Mouse (Mus musculus): Measurements from ENCODE around the gene Atpaf1. TPM values are rescaled to one million over a fixed set of nuclear protein-coding genes. Genes with fewer than 3 reads are reported as not detected.

Atpaf1 gene
- polyA plus RNA-seq, 1 experiment: 60.6 TPM

DNA sequence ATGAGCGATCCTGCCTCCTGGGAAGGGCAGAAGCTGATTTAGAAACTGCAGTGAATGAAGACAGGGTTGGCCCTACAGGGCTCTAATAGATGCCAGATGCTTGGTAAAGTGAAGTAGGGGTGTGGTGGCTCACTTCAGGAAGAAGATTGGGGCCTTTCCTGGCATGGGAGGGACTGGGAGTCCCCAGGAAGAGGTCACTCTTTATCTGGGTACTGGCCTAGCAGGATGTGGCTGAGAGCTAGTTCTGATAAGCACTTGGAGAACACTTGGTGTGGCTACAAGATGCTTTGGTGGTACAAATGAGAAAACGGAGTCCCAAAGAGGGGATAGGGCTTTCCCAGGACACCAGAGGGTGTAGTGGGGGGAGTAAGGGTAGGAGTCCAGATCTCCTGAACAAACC lies 39.6 kb downstream of the Atpaf1 start:
- peak overlapping the region; percentile 92 for H3K27ac ChIP-seq (ENCODE audit: insufficient read depth, low read depth, low read length)
- no peaks in the 10 kb centered on the region for H3K27me3 ChIP-seq (ENCODE audit: control insufficient read depth, insufficient read depth, low read length)
- H3K36me3 ChIP-seq (ENCODE audit: control insufficient read depth, insufficient read depth, low read length): no peaks in the 10 kb centered on the region
- WGBS: 81% methylated on average over 2 of the region's 2 CpGs
- TF ChIP-seq CTCF (IDR thresholded peaks at IDR 0.05; ENCODE audit: extremely low read depth, insufficient read length, insufficient replicate concordance, low read depth, low read length) (no peak), POLR2A (IDR thresholded peaks at IDR 0.05; ENCODE audit: low read depth, low read length) (no peak)
- H3K4me1 ChIP-seq (ENCODE audit: control insufficient read depth, insufficient read depth, insufficient read length, low read length): peaks cover 30% of the 10 kb centered on the region; the same call in 1 of the 2 replicates
- H3K4me3 ChIP-seq (ENCODE audit: low read depth, low read length): no peak overlapping the region

DNA sequence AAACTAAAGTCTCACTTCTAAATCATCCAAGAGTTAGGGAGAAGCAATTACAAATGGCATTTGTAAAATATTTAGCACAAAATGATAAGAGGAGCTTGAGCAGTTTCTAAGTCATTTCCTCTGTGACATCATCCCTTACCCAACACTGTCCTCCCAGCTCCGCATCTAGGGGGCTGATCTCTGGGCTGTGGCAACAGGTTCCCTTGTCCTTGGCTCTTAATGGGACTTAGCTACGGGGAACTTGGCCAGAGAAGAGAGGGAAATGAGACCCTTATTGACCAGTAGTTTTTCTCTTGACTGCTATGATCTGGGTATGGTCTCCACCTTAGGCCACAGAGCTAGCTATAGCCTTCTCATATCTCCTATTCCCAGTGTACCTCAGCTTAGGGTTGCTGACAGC lies 40.7 kb downstream of the Atpaf1 start:
- H3K27me3 ChIP-seq (ENCODE audit: control insufficient read depth, insufficient read depth, low read length): no peaks in the 10 kb centered on the region
- H3K36me3 ChIP-seq (ENCODE audit: control insufficient read depth, insufficient read depth, low read length): no peaks in the 10 kb centered on the region
- H3K4me1 ChIP-seq (ENCODE audit: control insufficient read depth, insufficient read depth, insufficient read length, low read length): peaks cover 41% of the 10 kb centered on the region; the same call in 1 of the 2 replicates
- TF ChIP-seq CTCF (IDR thresholded peaks at IDR 0.05; ENCODE audit: extremely low read depth, insufficient read length, insufficient replicate concordance, low read depth, low read length) (no peak), POLR2A (IDR thresholded peaks at IDR 0.05; ENCODE audit: low read depth, low read length) (no peak)
- no peak overlapping the region for H3K27ac ChIP-seq (ENCODE audit: insufficient read depth, low read depth, low read length)
- 88% methylated on average over 2 of the region's 2 CpGs for WGBS
- H3K4me3 ChIP-seq (ENCODE audit: low read depth, low read length): no peak overlapping the region

DNA sequence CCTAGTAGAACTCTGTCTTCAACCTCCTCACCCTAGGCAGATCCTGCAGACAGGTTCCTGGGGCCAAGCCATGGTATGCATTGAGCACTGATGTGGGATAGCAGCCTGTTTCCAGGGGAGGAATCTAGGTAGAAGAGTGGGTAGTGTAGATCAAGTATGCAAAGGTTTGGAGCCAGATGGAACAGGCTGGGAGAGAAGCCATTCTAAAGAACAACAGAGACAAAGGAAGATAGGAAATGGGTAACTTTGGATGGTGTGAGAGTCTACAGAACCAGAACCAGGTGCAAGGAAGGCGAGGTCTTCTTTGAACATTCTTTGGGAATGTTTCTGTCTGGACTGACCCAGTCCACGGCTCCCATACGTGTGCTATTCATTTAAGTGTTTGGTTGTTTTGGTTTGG lies 42.5 kb downstream of the Atpaf1 start:
- H3K27ac ChIP-seq (ENCODE audit: insufficient read depth, low read depth, low read length): peak overlapping the region; percentile 10; the same call in 1 of the 2 replicates
- 55% methylated on average over 3 of the region's 3 CpGs for WGBS
- peaks cover 44% of the 10 kb centered on the region for H3K4me1 ChIP-seq (ENCODE audit: control insufficient read depth, insufficient read depth, insufficient read length, low read length)
- no peak overlapping the region for H3K4me3 ChIP-seq (ENCODE audit: low read depth, low read length)
- H3K27me3 ChIP-seq (ENCODE audit: control insufficient read depth, insufficient read depth, low read length): no peaks in the 10 kb centered on the region
- no peak for TF ChIP-seq POLR2A (IDR thresholded peaks at IDR 0.05; ENCODE audit: low read depth, low read length)
- TF ChIP-seq CTCF (IDR thresholded peaks at IDR 0.05; ENCODE audit: extremely low read depth, insufficient read length, insufficient replicate concordance, low read depth, low read length): no peak
- H3K36me3 ChIP-seq (ENCODE audit: control insufficient read depth, insufficient read depth, low read length): peaks cover 10% of the 10 kb centered on the region

DNA sequence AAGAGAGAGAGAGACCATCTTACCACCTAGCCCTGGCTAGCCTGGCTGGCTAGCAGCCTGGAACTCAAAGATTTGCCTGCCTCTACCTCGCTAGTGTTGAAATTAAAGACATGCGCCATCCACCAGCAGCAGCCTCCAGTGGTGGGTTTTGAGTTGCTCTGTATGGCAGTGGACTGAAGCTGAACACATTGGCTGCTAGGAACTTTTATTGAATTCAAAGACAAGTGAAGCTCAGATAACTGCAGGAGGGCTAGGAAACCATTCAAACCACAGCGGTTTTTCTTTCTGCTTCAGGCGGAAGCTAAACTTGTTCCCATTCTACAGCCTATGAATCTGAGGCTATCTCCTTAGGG lies 42.9 kb downstream of the Atpaf1 start:
- Histone ChIP-seq H3K4me1 (ENCODE audit: control insufficient read depth, insufficient read depth, insufficient read length, low read length) (peaks cover 46% of the 10 kb centered on the region), H3K27me3 (ENCODE audit: control insufficient read depth, insufficient read depth, low read length) (no peaks in the 10 kb centered on the region), H3K27ac (ENCODE audit: insufficient read depth, low read depth, low read length) (peak overlapping the region; percentile 78), H3K4me3 (ENCODE audit: low read depth, low read length) (peak overlapping the region; percentile 92), H3K36me3 (ENCODE audit: control insufficient read depth, insufficient read depth, low read length) (peaks cover 14% of the 10 kb centered on the region)
- no peak for TF ChIP-seq POLR2A (IDR thresholded peaks at IDR 0.05; ENCODE audit: low read depth, low read length)
- WGBS: 3% methylated on average over 4 of the region's 4 CpGs

DNA sequence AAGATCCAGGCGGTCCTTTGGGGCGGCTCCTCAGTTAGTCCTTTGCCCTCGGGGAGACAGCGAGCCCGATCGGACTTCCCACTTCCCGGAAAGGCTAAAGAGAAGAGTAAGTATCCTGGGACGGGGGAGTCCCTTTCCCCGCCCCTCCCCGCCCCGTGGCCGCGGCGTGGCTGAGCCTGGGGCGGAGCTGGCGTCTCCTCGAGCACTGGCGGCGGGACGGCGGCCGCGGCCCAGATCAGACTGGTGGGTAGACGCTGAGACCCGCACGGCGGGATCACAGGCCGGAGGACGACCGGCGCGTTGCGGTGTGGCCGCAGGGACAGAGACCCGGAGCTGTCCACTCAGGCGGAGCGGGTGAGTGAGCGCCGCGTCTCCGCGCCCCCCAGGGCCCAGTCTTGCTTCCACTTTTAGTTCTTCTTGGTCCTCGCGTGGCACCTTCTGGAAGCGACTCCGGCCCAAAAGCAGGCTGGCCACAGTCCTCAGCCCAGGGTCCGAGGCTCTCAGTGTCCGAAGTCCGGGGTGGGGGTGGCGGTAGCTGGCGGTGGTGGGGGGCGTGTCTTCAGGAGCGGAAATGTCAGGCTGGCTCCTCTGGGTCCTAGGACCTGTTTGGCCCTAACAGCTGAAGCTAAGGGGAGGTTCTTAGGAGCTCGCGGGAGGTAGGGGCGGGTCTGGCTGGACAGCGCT lies 43.4 kb downstream of the Atpaf1 start, which contains the start of gene Mob3c:
TSS of gene Mob3c (plus strand) at position 205 of the 684 bp plus-strand sequence.
- peaks cover 44% of the 10 kb centered on the region for H3K4me1 ChIP-seq (ENCODE audit: control insufficient read depth, insufficient read depth, insufficient read length, low read length)
- TF ChIP-seq POLR2A (IDR thresholded peaks at IDR 0.05; ENCODE audit: low read depth, low read length) (peak; percentile 83), CTCF (IDR thresholded peaks at IDR 0.05; ENCODE audit: extremely low read depth, insufficient read length, insufficient replicate concordance, low read depth, low read length) (0 out of 2 replicates have a peak, but pooled peaks have one; percentile 11)
- no peaks in the 10 kb centered on the region for H3K27me3 ChIP-seq (ENCODE audit: control insufficient read depth, insufficient read depth, low read length)
- under 1% methylated on average over 57 of the region's 57 CpGs for WGBS
- peaks cover 14% of the 10 kb centered on the region for H3K36me3 ChIP-seq (ENCODE audit: control insufficient read depth, insufficient read depth, low read length)
- H3K27ac ChIP-seq (ENCODE audit: insufficient read depth, low read depth, low read length): peak within 1 kb of the TSS; percentile 96
- H3K4me3 ChIP-seq (ENCODE audit: low read depth, low read length): peak within 1 kb of the TSS; percentile 92

DNA sequence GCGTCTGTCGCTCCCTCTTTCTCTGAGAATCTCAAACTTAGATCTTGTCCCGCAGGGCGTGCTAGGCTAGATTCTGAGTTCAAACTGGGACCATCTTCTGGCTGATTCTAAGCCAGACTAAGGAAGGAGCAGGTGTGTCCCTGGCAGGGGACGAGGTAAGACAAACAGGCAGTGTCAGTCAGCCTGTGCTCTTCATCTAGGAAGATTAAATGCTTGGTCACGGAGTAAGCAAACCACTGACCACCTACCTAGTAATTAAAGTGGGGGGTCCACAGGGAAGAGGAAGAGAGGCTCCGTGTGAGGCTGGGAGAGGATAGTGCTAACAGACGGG lies 43.9 kb downstream of the Atpaf1 start:
- H3K27ac ChIP-seq (ENCODE audit: insufficient read depth, low read depth, low read length): peak overlapping the region; percentile 78
- no peak for TF ChIP-seq CTCF (IDR thresholded peaks at IDR 0.05; ENCODE audit: extremely low read depth, insufficient read length, insufficient replicate concordance, low read depth, low read length)
- peak overlapping the region; percentile 92 for H3K4me3 ChIP-seq (ENCODE audit: low read depth, low read length)
- H3K36me3 ChIP-seq (ENCODE audit: control insufficient read depth, insufficient read depth, low read length): peaks cover 16% of the 10 kb centered on the region
- peaks cover 45% of the 10 kb centered on the region for H3K4me1 ChIP-seq (ENCODE audit: control insufficient read depth, insufficient read depth, insufficient read length, low read length)
- WGBS: 11% methylated on average over 8 of the region's 8 CpGs
- no peaks in the 10 kb centered on the region for H3K27me3 ChIP-seq (ENCODE audit: control insufficient read depth, insufficient read depth, low read length)

DNA sequence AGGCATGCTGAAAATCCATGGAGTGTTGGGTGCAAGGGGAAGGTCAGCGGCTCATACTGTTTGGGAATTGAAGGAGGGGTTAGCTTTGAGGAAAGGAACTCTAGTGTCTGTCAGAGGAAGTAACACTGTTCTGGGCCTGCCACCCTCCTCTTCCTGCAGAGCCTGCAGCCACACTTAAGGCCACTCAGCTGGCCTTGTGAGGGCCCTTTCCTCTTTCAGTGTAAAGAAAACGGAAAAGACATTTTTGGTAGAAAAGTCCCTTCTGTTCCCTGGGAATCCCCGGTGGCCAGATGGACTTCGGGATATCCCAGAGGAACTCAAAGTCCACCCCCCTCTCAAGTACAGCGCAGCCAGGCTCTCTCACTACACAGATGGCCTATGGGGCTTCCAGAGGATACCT lies 45.9 kb downstream of the Atpaf1 start:
- 72% methylated on average over 5 of the region's 5 CpGs for WGBS
- Histone ChIP-seq H3K4me1 (ENCODE audit: control insufficient read depth, insufficient read depth, insufficient read length, low read length) (peaks cover 35% of the 10 kb centered on the region), H3K27me3 (ENCODE audit: control insufficient read depth, insufficient read depth, low read length) (no peaks in the 10 kb centered on the region), H3K27ac (ENCODE audit: insufficient read depth, low read depth, low read length) (0 out of 2 replicates have a peak overlapping the region, but pooled peaks have one; percentile 7), H3K4me3 (ENCODE audit: low read depth, low read length) (no peak overlapping the region), H3K36me3 (ENCODE audit: control insufficient read depth, insufficient read depth, low read length) (peaks cover 33% of the 10 kb centered on the region)
- TF ChIP-seq CTCF (IDR thresholded peaks at IDR 0.05; ENCODE audit: extremely low read depth, insufficient read length, insufficient replicate concordance, low read depth, low read length) (no peak), POLR2A (IDR thresholded peaks at IDR 0.05; ENCODE audit: low read depth, low read length) (no peak)

All from small intestine, adult 2 months (tissue).